Mouse (Mus musculus): ENCODE data around the gene Kif1b.

- TF ChIP-seq CTCF (IDR thresholded peaks at IDR 0.05; ENCODE audit: insufficient read depth, low read length) (no peak), POLR2A (IDR thresholded peaks at IDR 0.05; ENCODE audit: borderline replicate concordance, extremely low read depth, low read depth, low read length) (no peak)
Measured at GRCm38 (mm10) chr4:149270541-149270940, 37.0 kb downstream of the Kif1b start.

Measured in lung, adult 2 months (tissue).